Mouse (Mus musculus): Measurements from ENCODE around the gene Rexo5. TPM values are rescaled to one million over a fixed set of nuclear protein-coding genes. Genes with fewer than 3 reads are reported as not detected.
A peak's percentile ranks its signal among the peaks of the same experiment; 100 is the strongest.

Rexo5 gene
- polyA plus RNA-seq, 1 experiment: 3.5 TPM

DNA sequence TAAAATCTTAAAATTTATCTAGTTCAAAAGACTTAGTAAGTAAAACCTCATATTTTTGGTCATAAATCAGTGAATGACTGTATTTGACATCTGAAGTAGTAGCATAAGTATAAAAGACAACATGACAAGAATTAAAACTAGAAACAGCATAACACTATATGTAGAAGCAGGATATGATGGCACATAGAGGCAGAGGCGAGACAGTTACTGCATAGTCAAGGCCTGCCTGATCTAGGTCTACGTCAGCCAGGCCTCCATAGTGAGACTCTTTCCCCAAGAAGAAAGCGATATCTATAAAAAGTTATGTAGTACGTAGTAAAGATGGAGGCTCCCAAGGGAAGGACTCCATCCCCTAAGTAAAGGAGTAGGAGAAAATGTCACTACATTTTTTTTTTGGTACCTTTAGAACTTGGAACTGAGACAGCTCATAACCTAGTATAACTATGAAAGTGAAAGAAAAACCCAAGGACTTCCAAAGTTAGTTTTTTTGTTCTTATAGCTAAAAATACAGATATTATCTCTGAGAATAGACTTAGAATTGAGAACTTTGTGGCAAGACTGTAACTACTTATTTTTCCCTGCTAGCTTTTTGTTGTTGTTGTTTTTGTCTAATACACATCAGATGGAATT is 48.1 kb downstream of the Rexo5 start:
- H3ac ChIP-seq (ENCODE audit: control insufficient read depth, insufficient read length, low read depth): no peak overlapping the region
- H3K36me3 ChIP-seq (ENCODE audit: control insufficient read depth, insufficient read depth): peaks cover 5% of the 10 kb centered on the region
- TF ChIP-seq FOSL1 (IDR thresholded peaks at IDR 0.05; ENCODE audit: insufficient read depth, low read length, poor library complexity, severe bottlenecking) (no peak), MAX (IDR thresholded peaks at IDR 0.05) (no peak), MYOG (IDR thresholded peaks at IDR 0.05; ENCODE audit: control insufficient read depth, extremely low read depth, insufficient read length) (no peak), USF1 (IDR thresholded peaks at IDR 0.05; ENCODE audit: low read depth) (no peak), CTCF (IDR thresholded peaks at IDR 0.05; ENCODE audit: control insufficient read depth, insufficient read depth, insufficient read length) (no peak)

GRCm38 (mm10) chr7:119845541-119845940 is 51.7 kb downstream of the Rexo5 start:
- H3ac ChIP-seq (ENCODE audit: control insufficient read depth, insufficient read length, low read depth): no peak overlapping the region
- H3K27me3 ChIP-seq (ENCODE audit: control insufficient read depth, insufficient read depth, insufficient read length): no peaks in the 10 kb centered on the region
- H3K79me3 ChIP-seq (ENCODE audit: low read depth): no peaks in the 10 kb centered on the region
- TF ChIP-seq FOSL1 (IDR thresholded peaks at IDR 0.05; ENCODE audit: insufficient read depth, low read length, poor library complexity, severe bottlenecking) (no peak), CTCF (IDR thresholded peaks at IDR 0.05; ENCODE audit: control insufficient read depth, insufficient read depth, insufficient read length) (no peak), MYOG (IDR thresholded peaks at IDR 0.05; ENCODE audit: control insufficient read depth, extremely low read depth, insufficient read length) (no peak), USF1 (IDR thresholded peaks at IDR 0.05; ENCODE audit: low read depth) (no peak), MAX (IDR thresholded peaks at IDR 0.05) (no peak)
- no peak overlapping the region for H3K4me3 ChIP-seq (ENCODE audit: insufficient read depth, poor library complexity, severe bottlenecking)
- H3K79me2 ChIP-seq (ENCODE audit: control insufficient read depth, insufficient read depth): no peaks in the 10 kb centered on the region
- peaks cover 8% of the 10 kb centered on the region for H3K36me3 ChIP-seq (ENCODE audit: control insufficient read depth, insufficient read depth)

More for the DNA sequence above, 48.1 kb downstream of the Rexo5 start:
- Histone ChIP-seq H3K27me3 (ENCODE audit: control insufficient read depth, insufficient read depth, insufficient read length) (no peaks in the 10 kb centered on the region), H3K4me3 (ENCODE audit: insufficient read depth, poor library complexity, severe bottlenecking) (no peak overlapping the region), H3K79me2 (ENCODE audit: control insufficient read depth, insufficient read depth) (no peaks in the 10 kb centered on the region), H3K79me3 (ENCODE audit: low read depth) (no peaks in the 10 kb centered on the region)

DNA sequence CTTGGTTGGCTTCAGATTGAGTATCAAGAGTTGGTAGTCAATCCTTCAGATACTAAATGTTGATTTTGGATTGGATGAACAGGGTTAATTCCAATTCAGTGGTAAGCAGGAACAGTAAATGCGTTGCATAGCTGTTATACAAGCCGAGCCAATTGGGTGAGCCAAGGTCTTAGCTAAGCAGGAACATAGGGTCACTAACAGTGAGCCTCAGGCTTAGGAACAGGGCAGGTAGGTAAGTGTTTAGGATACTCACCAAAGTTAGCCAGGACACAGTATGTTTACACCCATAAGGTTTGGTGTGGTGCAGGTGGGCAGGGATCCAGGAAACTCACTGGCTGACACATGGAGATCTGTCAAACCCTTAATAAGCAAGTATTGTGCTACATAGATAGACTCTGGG is 53.6 kb downstream of the Rexo5 start:
- Histone ChIP-seq H3K79me3 (ENCODE audit: low read depth) (no peaks in the 10 kb centered on the region), H3K27me3 (ENCODE audit: control insufficient read depth, insufficient read depth, insufficient read length) (no peaks in the 10 kb centered on the region), H3K36me3 (ENCODE audit: control insufficient read depth, insufficient read depth) (peaks cover 8% of the 10 kb centered on the region), H3K4me3 (ENCODE audit: insufficient read depth, poor library complexity, severe bottlenecking) (no peak overlapping the region), H3ac (ENCODE audit: control insufficient read depth, insufficient read length, low read depth) (no peak overlapping the region), H3K79me2 (ENCODE audit: control insufficient read depth, insufficient read depth) (no peaks in the 10 kb centered on the region)
- TF ChIP-seq MYOD1 (IDR thresholded peaks at IDR 0.05; ENCODE audit: control insufficient read depth, insufficient read length, low read depth) (no peak), MYOG (IDR thresholded peaks at IDR 0.05; ENCODE audit: control insufficient read depth, extremely low read depth, insufficient read length) (no peak), CEBPB (IDR thresholded peaks at IDR 0.05; ENCODE audit: low read depth) (no peak)

DNA sequence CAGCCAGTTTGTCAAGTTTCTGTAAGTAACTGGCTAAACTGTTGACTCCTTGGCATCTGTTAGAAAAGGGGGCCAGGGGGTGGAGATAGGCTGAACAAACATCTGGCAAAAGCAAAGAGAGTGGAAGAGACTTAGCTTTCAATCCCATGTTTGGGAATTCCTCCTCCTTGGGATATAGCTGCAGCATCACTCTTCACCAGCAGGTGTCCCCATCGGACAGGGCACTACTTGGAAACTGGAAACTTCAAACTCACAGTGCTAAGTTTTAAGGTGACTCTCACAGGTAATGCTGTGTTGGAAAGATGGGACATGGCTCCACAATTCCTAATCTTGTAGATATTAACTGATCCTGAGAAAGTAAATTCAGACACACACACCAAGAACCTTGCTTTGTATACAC is 55.3 kb downstream of the Rexo5 start:
- H3K27me3 ChIP-seq (ENCODE audit: control insufficient read depth, insufficient read depth, insufficient read length): no peaks in the 10 kb centered on the region
- H3K36me3 ChIP-seq (ENCODE audit: control insufficient read depth, insufficient read depth): peaks cover 7% of the 10 kb centered on the region
- no peaks in the 10 kb centered on the region for H3K79me3 ChIP-seq (ENCODE audit: low read depth)
- TF ChIP-seq CTCF (IDR thresholded peaks at IDR 0.05; ENCODE audit: control insufficient read depth, insufficient read depth, insufficient read length) (peak; percentile 49), MAX (IDR thresholded peaks at IDR 0.05) (no peak)
- no peak overlapping the region for H3ac ChIP-seq (ENCODE audit: control insufficient read depth, insufficient read length, low read depth)
- no peaks in the 10 kb centered on the region for H3K79me2 ChIP-seq (ENCODE audit: control insufficient read depth, insufficient read depth)
- no peak overlapping the region for H3K4me3 ChIP-seq (ENCODE audit: insufficient read depth, poor library complexity, severe bottlenecking)

DNA sequence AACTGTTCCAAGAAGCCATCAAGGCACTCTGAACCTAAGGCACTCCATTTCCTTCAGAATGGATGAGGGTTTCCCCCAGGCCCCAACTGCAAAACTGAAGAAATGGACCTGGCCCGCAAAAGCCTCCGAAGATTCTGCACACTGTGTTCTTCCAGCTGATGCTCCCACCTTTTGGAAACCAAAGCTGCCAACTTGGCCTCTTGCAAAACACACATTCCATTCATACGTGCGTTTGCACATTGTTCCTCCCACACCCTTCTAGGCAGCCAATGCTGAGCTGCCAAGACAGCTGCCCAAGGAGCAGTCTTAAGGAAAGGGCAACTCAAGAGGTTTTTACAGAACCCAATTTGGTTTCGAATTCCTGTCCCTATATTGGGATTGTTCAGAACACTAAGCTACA is 56.9 kb downstream of the Rexo5 start:
- H3K27me3 ChIP-seq (ENCODE audit: control insufficient read depth, insufficient read depth, insufficient read length): no peaks in the 10 kb centered on the region
- H3ac ChIP-seq (ENCODE audit: control insufficient read depth, insufficient read length, low read depth): no peak overlapping the region
- TF ChIP-seq MYOG (IDR thresholded peaks at IDR 0.05; ENCODE audit: control insufficient read depth, extremely low read depth, insufficient read length) (no peak), USF1 (IDR thresholded peaks at IDR 0.05; ENCODE audit: low read depth) (no peak), MYOD1 (IDR thresholded peaks at IDR 0.05; ENCODE audit: control insufficient read depth, insufficient read length, low read depth) (no peak), CEBPB (IDR thresholded peaks at IDR 0.05; ENCODE audit: low read depth) (peak; percentile 43)
- H3K36me3 ChIP-seq (ENCODE audit: control insufficient read depth, insufficient read depth): peaks cover 11% of the 10 kb centered on the region
- H3K79me2 ChIP-seq (ENCODE audit: control insufficient read depth, insufficient read depth): no peaks in the 10 kb centered on the region
- no peak overlapping the region for H3K4me3 ChIP-seq (ENCODE audit: insufficient read depth, poor library complexity, severe bottlenecking)
- no peaks in the 10 kb centered on the region for H3K79me3 ChIP-seq (ENCODE audit: low read depth)

- Histone ChIP-seq H3ac (ENCODE audit: control insufficient read depth, insufficient read length, low read depth) (no peak overlapping the region), H3K27me3 (ENCODE audit: control insufficient read depth, insufficient read depth, insufficient read length) (no peaks in the 10 kb centered on the region), H3K79me3 (ENCODE audit: low read depth) (no peaks in the 10 kb centered on the region), H3K36me3 (ENCODE audit: control insufficient read depth, insufficient read depth) (peaks cover 16% of the 10 kb centered on the region), H3K4me3 (ENCODE audit: insufficient read depth, poor library complexity, severe bottlenecking) (no peak overlapping the region), H3K79me2 (ENCODE audit: control insufficient read depth, insufficient read depth) (no peaks in the 10 kb centered on the region)
- TF ChIP-seq USF1 (IDR thresholded peaks at IDR 0.05; ENCODE audit: low read depth): no peak
- TF ChIP-seq MYOD1 (IDR thresholded peaks at IDR 0.05; ENCODE audit: control insufficient read depth, insufficient read length, low read depth): peak; percentile 33
- no peak for TF ChIP-seq MAX (IDR thresholded peaks at IDR 0.05)
Measured at GRCm38 (mm10) chr7:119852494-119852893, 58.7 kb downstream of the Rexo5 start.

Data from C2C12 (cell line).